Mouse (Mus musculus): ENCODE measurements at regions not wholly inside any gene's neighbourhood (a gene's known extent, or its start where the extent isn't known, plus 50 kb on each side); places are given as distances from the start of the nearest gene placed in this dataset.

- Histone ChIP-seq H3K27me3 (ENCODE audit: control insufficient read depth, insufficient read depth, low read length) (no peaks in the 10 kb centered on the region), H3K4me2 (ENCODE audit: low read depth) (no peak overlapping the region), H3K27ac (ENCODE audit: low read depth, low read length) (no peak overlapping the region), H3K36me3 (ENCODE audit: control insufficient read depth, insufficient read depth, low read length) (no peaks in the 10 kb centered on the region), H3K9ac (ENCODE audit: low read length) (no peak overlapping the region), H3K4me1 (ENCODE audit: control insufficient read depth, insufficient read depth, low read length) (no peaks in the 10 kb centered on the region), H3K9me3 (ENCODE audit: control insufficient read depth, low read length) (no peaks in the 10 kb centered on the region), H3K4me3 (ENCODE audit: low read depth, low read length) (no peak overlapping the region)
- DNase-seq (ENCODE audit: low spot score) (no peak), ATAC-seq (ENCODE audit: insufficient read depth, low FRiP score, low TSS enrichment) (no peak)
- 87% methylated on average over 2 of the region's 2 CpGs for WGBS
Observed at GRCm38 (mm10) chr15:17715584-17715983, 987.0 kb downstream of the Cdh9 start.

GRCm38 (mm10) chr15:17730651-17731050, 1002.1 kb downstream of the Cdh9 start:
- no peaks in the 10 kb centered on the region for H3K9me3 ChIP-seq (ENCODE audit: control insufficient read depth, low read length)
- H3K4me3 ChIP-seq (ENCODE audit: low read depth, low read length), result no peak overlapping the region
- no peak overlapping the region for H3K27ac ChIP-seq (ENCODE audit: low read depth, low read length)
- H3K9ac ChIP-seq (ENCODE audit: low read length), result no peak overlapping the region
- no peak for ATAC-seq (ENCODE audit: insufficient read depth, low FRiP score, low TSS enrichment)
- H3K4me2 ChIP-seq (ENCODE audit: low read depth), result no peak overlapping the region
- H3K36me3 ChIP-seq (ENCODE audit: control insufficient read depth, insufficient read depth, low read length), result no peaks in the 10 kb centered on the region
- H3K4me1 ChIP-seq (ENCODE audit: control insufficient read depth, insufficient read depth, low read length), result no peaks in the 10 kb centered on the region
- no peaks in the 10 kb centered on the region for H3K27me3 ChIP-seq (ENCODE audit: control insufficient read depth, insufficient read depth, low read length)
- 46% methylated on average over 1 of the region's 1 CpGs for WGBS
- DNase-seq (ENCODE audit: low spot score), result no peak

GRCm38 (mm10) chr15:17770225-17770677, 1041.7 kb downstream of the Cdh9 start:
- H3K27ac ChIP-seq (ENCODE audit: low read depth, low read length), result no peak overlapping the region
- H3K4me1 ChIP-seq (ENCODE audit: control insufficient read depth, insufficient read depth, low read length), result no peaks in the 10 kb centered on the region
- H3K4me2 ChIP-seq (ENCODE audit: low read depth), result no peak overlapping the region
- DNase-seq (ENCODE audit: low spot score) (no peak), ATAC-seq (ENCODE audit: insufficient read depth, low FRiP score, low TSS enrichment) (no peak)
- no peaks in the 10 kb centered on the region for H3K36me3 ChIP-seq (ENCODE audit: control insufficient read depth, insufficient read depth, low read length)
- no peak overlapping the region for H3K9ac ChIP-seq (ENCODE audit: low read length)
- H3K4me3 ChIP-seq (ENCODE audit: low read depth, low read length), result no peak overlapping the region
- no peaks in the 10 kb centered on the region for H3K27me3 ChIP-seq (ENCODE audit: control insufficient read depth, insufficient read depth, low read length)
- 73% methylated on average over 10 of the region's 10 CpGs for WGBS
- no peaks in the 10 kb centered on the region for H3K9me3 ChIP-seq (ENCODE audit: control insufficient read depth, low read length)

GRCm38 (mm10) chr15:17779788-17780187, 1039.0 kb upstream of the Cdh10 start:
- WGBS, result 98% methylated on average over 2 of the region's 2 CpGs
- Histone ChIP-seq H3K4me3 (ENCODE audit: low read depth, low read length) (no peak overlapping the region), H3K27me3 (ENCODE audit: control insufficient read depth, insufficient read depth, low read length) (no peaks in the 10 kb centered on the region), H3K36me3 (ENCODE audit: control insufficient read depth, insufficient read depth, low read length) (no peaks in the 10 kb centered on the region), H3K9me3 (ENCODE audit: control insufficient read depth, low read length) (no peaks in the 10 kb centered on the region), H3K9ac (ENCODE audit: low read length) (no peak overlapping the region), H3K27ac (ENCODE audit: low read depth, low read length) (no peak overlapping the region), H3K4me2 (ENCODE audit: low read depth) (no peak overlapping the region), H3K4me1 (ENCODE audit: control insufficient read depth, insufficient read depth, low read length) (no peaks in the 10 kb centered on the region)
- DNase-seq (ENCODE audit: low spot score) (no peak), ATAC-seq (ENCODE audit: insufficient read depth, low FRiP score, low TSS enrichment) (no peak)

GRCm38 (mm10) chr15:17783368-17783767, 1035.4 kb upstream of the Cdh10 start:
- H3K36me3 ChIP-seq (ENCODE audit: control insufficient read depth, insufficient read depth, low read length), result no peaks in the 10 kb centered on the region
- H3K9me3 ChIP-seq (ENCODE audit: control insufficient read depth, low read length), result no peaks in the 10 kb centered on the region
- no peak overlapping the region for H3K9ac ChIP-seq (ENCODE audit: low read length)
- ATAC-seq (ENCODE audit: insufficient read depth, low FRiP score, low TSS enrichment) (no peak), DNase-seq (ENCODE audit: low spot score) (no peak)
- no peaks in the 10 kb centered on the region for H3K27me3 ChIP-seq (ENCODE audit: control insufficient read depth, insufficient read depth, low read length)
- H3K4me2 ChIP-seq (ENCODE audit: low read depth), result no peak overlapping the region
- H3K27ac ChIP-seq (ENCODE audit: low read depth, low read length), result no peak overlapping the region
- no peaks in the 10 kb centered on the region for H3K4me1 ChIP-seq (ENCODE audit: control insufficient read depth, insufficient read depth, low read length)
- H3K4me3 ChIP-seq (ENCODE audit: low read depth, low read length), result no peak overlapping the region

GRCm38 (mm10) chr15:17797516-17797915, 1021.2 kb upstream of the Cdh10 start:
- Histone ChIP-seq H3K9me3 (ENCODE audit: control insufficient read depth, low read length) (no peaks in the 10 kb centered on the region), H3K27me3 (ENCODE audit: control insufficient read depth, insufficient read depth, low read length) (no peaks in the 10 kb centered on the region), H3K36me3 (ENCODE audit: control insufficient read depth, insufficient read depth, low read length) (no peaks in the 10 kb centered on the region), H3K4me3 (ENCODE audit: low read depth, low read length) (no peak overlapping the region), H3K4me1 (ENCODE audit: control insufficient read depth, insufficient read depth, low read length) (no peaks in the 10 kb centered on the region), H3K4me2 (ENCODE audit: low read depth) (no peak overlapping the region), H3K27ac (ENCODE audit: low read depth, low read length) (no peak overlapping the region), H3K9ac (ENCODE audit: low read length) (no peak overlapping the region)
- DNase-seq (ENCODE audit: low spot score) (no peak), ATAC-seq (ENCODE audit: insufficient read depth, low FRiP score, low TSS enrichment) (no peak)
- WGBS, result 70% methylated on average over 3 of the region's 3 CpGs

- Histone ChIP-seq H3K27me3 (ENCODE audit: control insufficient read depth, insufficient read depth, low read length) (no peaks in the 10 kb centered on the region), H3K9me3 (ENCODE audit: control insufficient read depth, low read length) (no peaks in the 10 kb centered on the region), H3K4me1 (ENCODE audit: control insufficient read depth, insufficient read depth, low read length) (no peaks in the 10 kb centered on the region), H3K27ac (ENCODE audit: low read depth, low read length) (no peak overlapping the region), H3K4me3 (ENCODE audit: low read depth, low read length) (no peak overlapping the region), H3K4me2 (ENCODE audit: low read depth) (no peak overlapping the region), H3K9ac (ENCODE audit: low read length) (no peak overlapping the region), H3K36me3 (ENCODE audit: control insufficient read depth, insufficient read depth, low read length) (no peaks in the 10 kb centered on the region)
- ATAC-seq (ENCODE audit: insufficient read depth, low FRiP score, low TSS enrichment) (no peak), DNase-seq (ENCODE audit: low spot score) (no peak)
- WGBS, result 81% methylated on average over 3 of the region's 3 CpGs
Observed at GRCm38 (mm10) chr15:17801424-17801823, 1017.3 kb upstream of the Cdh10 start.

GRCm38 (mm10) chr15:17803107-17803506, 1015.6 kb upstream of the Cdh10 start:
- no peaks in the 10 kb centered on the region for H3K9me3 ChIP-seq (ENCODE audit: control insufficient read depth, low read length)
- no peak overlapping the region for H3K9ac ChIP-seq (ENCODE audit: low read length)
- no peak overlapping the region for H3K27ac ChIP-seq (ENCODE audit: low read depth, low read length)
- no peaks in the 10 kb centered on the region for H3K4me1 ChIP-seq (ENCODE audit: control insufficient read depth, insufficient read depth, low read length)
- no peaks in the 10 kb centered on the region for H3K27me3 ChIP-seq (ENCODE audit: control insufficient read depth, insufficient read depth, low read length)
- ATAC-seq (ENCODE audit: insufficient read depth, low FRiP score, low TSS enrichment), result no peak
- H3K4me2 ChIP-seq (ENCODE audit: low read depth), result no peak overlapping the region
- WGBS, result 97% methylated on average over 1 of the region's 1 CpGs
- H3K4me3 ChIP-seq (ENCODE audit: low read depth, low read length), result no peak overlapping the region
- no peaks in the 10 kb centered on the region for H3K36me3 ChIP-seq (ENCODE audit: control insufficient read depth, insufficient read depth, low read length)
- no peak for DNase-seq (ENCODE audit: low spot score)

GRCm38 (mm10) chr15:17830376-17830775, 988.4 kb upstream of the Cdh10 start:
- Histone ChIP-seq H3K4me1 (ENCODE audit: control insufficient read depth, insufficient read depth, low read length) (no peaks in the 10 kb centered on the region), H3K27ac (ENCODE audit: low read depth, low read length) (no peak overlapping the region), H3K9me3 (ENCODE audit: control insufficient read depth, low read length) (no peaks in the 10 kb centered on the region), H3K9ac (ENCODE audit: low read length) (no peak overlapping the region), H3K4me2 (ENCODE audit: low read depth) (no peak overlapping the region), H3K4me3 (ENCODE audit: low read depth, low read length) (no peak overlapping the region), H3K36me3 (ENCODE audit: control insufficient read depth, insufficient read depth, low read length) (no peaks in the 10 kb centered on the region), H3K27me3 (ENCODE audit: control insufficient read depth, insufficient read depth, low read length) (no peaks in the 10 kb centered on the region)
- no peak for DNase-seq (ENCODE audit: low spot score)
- ATAC-seq (ENCODE audit: insufficient read depth, low FRiP score, low TSS enrichment), result no peak
- 88% methylated on average over 5 of the region's 5 CpGs for WGBS
